Mouse (Mus musculus): ENCODE data around the gene Tcte3. TPM values are rescaled to one million over a fixed set of nuclear protein-coding genes. Genes with fewer than 3 reads are reported as not detected.
A peak's percentile ranks its signal among the peaks of the same experiment; 100 is the strongest.
"Not testable (repeated sequence)": the region's sequence is repeated elsewhere in the genome, so short reads cannot be mapped to it uniquely, and the experiment has no call there.

Gene Tcte3
- not detected in 2 replicates for polyA plus RNA-seq (2016; fragmentation: Nextera tagmentation; extraction: Ambion mirVana)

GRCm38 (mm10) chr17:15041175-15041729 lies at the start of gene Tcte3, which contains the start of the genes Ermard and Gm3448:
Gene Tcte3, minus strand, starts transcription at chr17:15041488.
Gene Ermard, plus strand, starts transcription at chr17:15041208.
Gene Gm3448, minus strand, starts transcription at chr17:15041537.
- not testable (repeated sequence) for H3K4me1 ChIP-seq; H3K36me3 ChIP-seq (replicated peaks); DNase-seq (ENCODE audit: low spot score); H3K9me3 ChIP-seq; H3K27me3 ChIP-seq (replicated peaks; ENCODE audit: low read depth, poor library complexity, severe bottlenecking); H3K27ac ChIP-seq (replicated peaks)
- H3K4me3 ChIP-seq: peak within 1 kb of the TSS; percentile 42; the same call in 1 of the 2 replicates
- under 1% methylated on average over 17 of the region's 56 CpGs for WGBS

DNA sequence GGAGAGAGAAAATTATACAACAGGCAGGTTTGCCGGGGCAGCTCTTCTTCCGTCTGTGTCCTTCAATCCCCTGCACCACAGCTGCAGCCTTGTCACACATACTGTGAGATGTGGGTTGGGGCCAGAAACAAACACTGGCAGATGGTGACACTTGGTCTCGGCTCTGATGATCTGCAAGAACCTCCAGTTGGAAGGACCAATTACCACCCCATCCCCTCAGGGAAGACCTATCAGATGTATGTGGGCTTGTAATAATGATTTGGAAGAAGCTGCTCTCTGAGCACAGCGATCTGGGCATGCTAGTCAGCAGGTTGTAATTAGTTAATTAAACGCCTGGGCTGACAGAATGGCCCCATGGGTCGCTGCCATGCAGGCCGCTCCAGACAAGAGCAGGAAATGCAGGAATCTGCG lies 47.3 kb upstream of the Tcte3 start:
- peaks cover under 1% of the 10 kb centered on the region; the same call in 1 of the 2 replicates for H3K27me3 ChIP-seq (replicated peaks; ENCODE audit: low read depth, poor library complexity, severe bottlenecking)
- H3K4me1 ChIP-seq: peaks cover 23% of the 10 kb centered on the region
- H3K4me3 ChIP-seq: peak overlapping the region; percentile 27; the same call in 1 of the 2 replicates
- DNase-seq (ENCODE audit: low spot score): peak; percentile 45
- no peaks in the 10 kb centered on the region for H3K36me3 ChIP-seq (replicated peaks)
- no peaks in the 10 kb centered on the region for H3K9me3 ChIP-seq
- H3K27ac ChIP-seq (replicated peaks): peak overlapping the region; percentile 15; the same call in 1 of the 2 replicates
- WGBS: 12% methylated on average over 8 of the region's 8 CpGs

GRCm38 (mm10) chr17:15088166-15088565 lies 46.9 kb upstream of the Tcte3 start:
- no peaks in the 10 kb centered on the region for H3K36me3 ChIP-seq (replicated peaks)
- no peak overlapping the region; the same call in 1 of the 2 replicates for H3K27ac ChIP-seq (replicated peaks)
- peaks cover 20% of the 10 kb centered on the region for H3K4me1 ChIP-seq
- H3K9me3 ChIP-seq: no peaks in the 10 kb centered on the region
- WGBS: 24% methylated on average over 2 of the region's 2 CpGs
- peak; percentile 32 for DNase-seq (ENCODE audit: low spot score)
- H3K4me3 ChIP-seq: no peak overlapping the region
- peaks cover 5% of the 10 kb centered on the region for H3K27me3 ChIP-seq (replicated peaks; ENCODE audit: low read depth, poor library complexity, severe bottlenecking)

DNA sequence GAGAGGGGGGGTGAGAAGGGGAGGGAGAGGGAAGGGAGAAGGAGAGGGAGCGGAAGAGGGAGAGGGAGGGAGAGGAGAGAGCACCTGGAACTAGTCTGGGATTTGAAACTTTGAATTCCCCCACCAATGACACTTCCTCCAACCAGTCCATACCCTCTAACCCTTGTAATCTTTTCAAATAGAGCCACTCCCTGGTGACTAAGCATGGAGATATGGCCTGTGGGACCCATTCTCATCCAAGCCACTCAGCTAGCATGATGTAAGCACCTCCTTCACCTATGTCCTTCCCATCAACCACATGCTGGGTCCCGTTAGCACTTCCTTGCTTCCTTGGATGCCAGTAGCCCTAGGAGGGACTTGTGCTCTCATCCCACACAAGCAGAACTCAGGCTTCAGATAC lies 43.7 kb upstream of the Tcte3 start:
- DNase-seq (ENCODE audit: low spot score): no peak

GRCm38 (mm10) chr17:15084226-15084848 lies 43.0 kb upstream of the Tcte3 start:
- H3K27ac ChIP-seq (replicated peaks): no peak overlapping the region
- peaks cover 11% of the 10 kb centered on the region for H3K27me3 ChIP-seq (replicated peaks; ENCODE audit: low read depth, poor library complexity, severe bottlenecking)
- H3K36me3 ChIP-seq (replicated peaks): no peaks in the 10 kb centered on the region
- H3K4me3 ChIP-seq: no peak overlapping the region
- peaks cover 24% of the 10 kb centered on the region for H3K4me1 ChIP-seq
- H3K9me3 ChIP-seq: no peaks in the 10 kb centered on the region
- DNase-seq (ENCODE audit: low spot score): no peak
- WGBS: 76% methylated on average over 13 of the region's 13 CpGs

More for the DNA sequence above, 43.7 kb upstream of the Tcte3 start:
- Histone ChIP-seq H3K27me3 (replicated peaks; ENCODE audit: low read depth, poor library complexity, severe bottlenecking) (peaks cover 11% of the 10 kb centered on the region), H3K36me3 (replicated peaks) (no peaks in the 10 kb centered on the region), H3K9me3 (no peaks in the 10 kb centered on the region), H3K4me1 (peaks cover 27% of the 10 kb centered on the region), H3K4me3 (no peak overlapping the region), H3K27ac (replicated peaks) (no peak overlapping the region)
- WGBS: 80% methylated on average over 2 of the region's 2 CpGs

GRCm38 (mm10) chr17:15077536-15077935 lies 36.2 kb upstream of the Tcte3 start:
- Histone ChIP-seq H3K27ac (replicated peaks) (no peak overlapping the region), H3K27me3 (replicated peaks; ENCODE audit: low read depth, poor library complexity, severe bottlenecking) (peaks cover 4% of the 10 kb centered on the region; the same call in 1 of the 2 replicates), H3K4me1 (peaks cover 12% of the 10 kb centered on the region; the same call in 1 of the 2 replicates), H3K4me3 (no peak overlapping the region), H3K9me3 (no peaks in the 10 kb centered on the region), H3K36me3 (replicated peaks) (no peaks in the 10 kb centered on the region)
- 70% methylated on average over 2 of the region's 2 CpGs for WGBS
- no peak for DNase-seq (ENCODE audit: low spot score)

DNA sequence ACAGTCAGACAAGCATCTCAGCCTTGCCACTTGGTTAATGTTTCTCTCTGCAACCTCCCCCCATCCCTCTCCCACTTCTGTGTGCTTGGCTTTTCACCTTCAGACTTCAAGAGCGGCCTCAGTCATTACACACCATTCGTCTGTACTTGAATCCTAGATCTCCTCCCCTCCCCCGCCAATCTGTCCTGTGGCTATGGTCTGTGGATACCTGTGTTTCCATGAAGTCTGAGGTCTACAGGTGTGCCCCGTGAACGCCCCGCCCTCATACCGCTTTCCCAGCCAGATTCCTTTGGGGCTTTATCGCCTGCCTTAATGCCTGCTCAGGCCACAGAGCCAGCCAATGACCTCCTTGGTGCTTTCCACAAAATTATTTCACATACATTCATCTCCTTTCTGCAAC lies 33.7 kb upstream of the Tcte3 start:
- WGBS: 73% methylated on average over 8 of the region's 8 CpGs
- H3K36me3 ChIP-seq (replicated peaks): no peaks in the 10 kb centered on the region
- H3K4me1 ChIP-seq: peaks cover 6% of the 10 kb centered on the region; the same call in 1 of the 2 replicates
- no peak overlapping the region for H3K27ac ChIP-seq (replicated peaks)
- no peaks in the 10 kb centered on the region for H3K27me3 ChIP-seq (replicated peaks; ENCODE audit: low read depth, poor library complexity, severe bottlenecking)
- H3K4me3 ChIP-seq: no peak overlapping the region
- H3K9me3 ChIP-seq: no peaks in the 10 kb centered on the region
- no peak for DNase-seq (ENCODE audit: low spot score)

DNA sequence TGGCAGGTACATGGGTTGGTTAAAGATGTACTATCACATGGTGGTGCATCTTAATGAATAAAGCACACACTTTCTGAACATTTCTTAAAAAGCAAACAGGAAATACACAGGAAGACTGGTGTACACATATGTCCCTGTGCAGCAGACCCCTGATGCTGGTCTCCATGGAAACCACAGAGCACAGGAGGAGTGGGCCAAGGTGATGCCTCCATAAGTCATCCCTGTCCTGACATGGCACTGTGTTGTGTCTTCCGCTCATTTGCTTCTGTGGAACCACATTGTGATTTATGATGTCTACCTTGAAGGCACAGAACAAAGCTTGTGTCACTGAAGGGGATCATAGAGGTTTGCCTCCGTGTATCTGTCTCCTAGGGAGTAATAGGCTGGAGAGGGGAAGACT lies 30.9 kb upstream of the Tcte3 start:
- Histone ChIP-seq H3K4me3 (no peak overlapping the region), H3K36me3 (replicated peaks) (no peaks in the 10 kb centered on the region), H3K27me3 (replicated peaks; ENCODE audit: low read depth, poor library complexity, severe bottlenecking) (no peaks in the 10 kb centered on the region), H3K4me1 (peaks cover 5% of the 10 kb centered on the region; the same call in 1 of the 2 replicates), H3K9me3 (no peaks in the 10 kb centered on the region), H3K27ac (replicated peaks) (no peak overlapping the region)
- DNase-seq (ENCODE audit: low spot score): no peak
- WGBS: 97% methylated on average over 2 of the region's 2 CpGs

GRCm38 (mm10) chr17:15069124-15069523 lies 27.8 kb upstream of the Tcte3 start:
- no peak for DNase-seq (ENCODE audit: low spot score)
- peaks cover 7% of the 10 kb centered on the region for H3K4me1 ChIP-seq
- H3K27me3 ChIP-seq (replicated peaks; ENCODE audit: low read depth, poor library complexity, severe bottlenecking): no peaks in the 10 kb centered on the region
- no peak overlapping the region for H3K4me3 ChIP-seq
- 68% methylated on average over 2 of the region's 2 CpGs for WGBS
- no peaks in the 10 kb centered on the region for H3K36me3 ChIP-seq (replicated peaks)
- no peaks in the 10 kb centered on the region for H3K9me3 ChIP-seq
- H3K27ac ChIP-seq (replicated peaks): no peak overlapping the region

- H3K4me1 ChIP-seq: peaks cover 7% of the 10 kb centered on the region
- H3K27ac ChIP-seq (replicated peaks): no peak overlapping the region
- no peaks in the 10 kb centered on the region for H3K27me3 ChIP-seq (replicated peaks; ENCODE audit: low read depth, poor library complexity, severe bottlenecking)
- DNase-seq (ENCODE audit: low spot score): no peak
- no peaks in the 10 kb centered on the region for H3K9me3 ChIP-seq
- H3K36me3 ChIP-seq (replicated peaks): peaks cover 7% of the 10 kb centered on the region; the same call in 1 of the 2 replicates
- H3K4me3 ChIP-seq: no peak overlapping the region
- WGBS: 65% methylated on average over 8 of the region's 8 CpGs
These were observed 26.9 kb upstream of the Tcte3 start for GRCm38 (mm10) chr17:15068040-15068792.

- H3K27me3 ChIP-seq (replicated peaks; ENCODE audit: low read depth, poor library complexity, severe bottlenecking): no peaks in the 10 kb centered on the region
- DNase-seq (ENCODE audit: low spot score): no peak
- peaks cover 20% of the 10 kb centered on the region for H3K36me3 ChIP-seq (replicated peaks)
- H3K4me1 ChIP-seq: peaks cover 7% of the 10 kb centered on the region
- H3K27ac ChIP-seq (replicated peaks): no peak overlapping the region
- no peaks in the 10 kb centered on the region for H3K9me3 ChIP-seq
- no peak overlapping the region for H3K4me3 ChIP-seq
- 77% methylated on average over 1 of the region's 1 CpGs for WGBS
These were observed 25.6 kb upstream of the Tcte3 start for GRCm38 (mm10) chr17:15066911-15067310.

DNA sequence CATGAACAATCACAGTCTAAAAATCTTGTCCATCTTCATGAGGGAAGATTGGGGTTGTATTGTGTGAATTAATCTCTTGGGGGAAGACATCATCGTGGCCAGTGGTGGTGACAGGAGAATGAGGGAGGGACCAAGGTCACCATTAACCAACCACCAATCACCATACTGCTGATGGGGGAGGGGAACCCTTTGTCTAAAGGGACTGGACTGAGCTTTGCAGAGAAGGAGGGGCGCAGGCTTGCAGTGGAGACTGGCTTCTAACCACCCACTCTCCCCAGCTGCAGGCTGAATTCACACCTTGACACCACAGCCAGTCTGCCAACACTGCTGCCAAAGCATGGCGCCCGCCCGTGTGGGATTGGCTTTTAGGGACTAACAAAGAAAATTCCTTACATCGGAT lies 24.8 kb upstream of the Tcte3 start:
- 52% methylated on average over 6 of the region's 6 CpGs for WGBS
- H3K9me3 ChIP-seq: no peaks in the 10 kb centered on the region
- peaks cover 7% of the 10 kb centered on the region for H3K4me1 ChIP-seq
- H3K27me3 ChIP-seq (replicated peaks; ENCODE audit: low read depth, poor library complexity, severe bottlenecking): no peaks in the 10 kb centered on the region
- H3K36me3 ChIP-seq (replicated peaks): peaks cover 28% of the 10 kb centered on the region
- no peak overlapping the region for H3K4me3 ChIP-seq
- DNase-seq (ENCODE audit: low spot score): no peak
- H3K27ac ChIP-seq (replicated peaks): peak overlapping the region; percentile 48; the same call in 1 of the 2 replicates
